Mouse (Mus musculus) CH12.LX (cell line): ENCODE measurements at regions not wholly inside any gene's neighbourhood (a gene's known extent, or its start where the extent isn't known, plus 50 kb on each side); places are given as distances from the start of the nearest gene placed in this dataset.

Source experiments
- DNase-seq: peaks from one replicate; pipeline ENCODE4 v3.0.0-alpha.2; 2013; ENCODE audit errors: extremely low read depth
- H3K27ac ChIP-seq: 2 replicates; pipeline ENCODE4 v1.5.1; 2012; ENCODE audit warnings: low read depth, mild to moderate bottlenecking, control low read depth, moderate library complexity; ENCODE audit not compliant: insufficient read depth
- H3K27me3 ChIP-seq: replicated peaks from 2 replicates; pipeline ENCODE3; 2012; ENCODE audit warnings: inconsistent platforms
- H3K36me3 ChIP-seq, 2 experiments: replicated peaks in 1 of 2; 2 replicates each; pipeline versions ENCODE3 to v1.6.1; 2012; ENCODE audit warnings: inconsistent platforms in 1 of 2, low read length in 1 of 2, mild to moderate bottlenecking in 1 of 2, mixed read lengths in 1 of 2, moderate library complexity in 1 of 2; ENCODE audit not compliant: control insufficient read depth in 1 of 2, insufficient read depth in 1 of 2
- H3K4me1 ChIP-seq, 2 experiments: 2 replicates each; pipeline ENCODE4 v1.6.1; 2012; ENCODE audit warnings: inconsistent platforms in 1 of 2, moderate library complexity in 1 of 2; ENCODE audit not compliant: insufficient read depth in 2 of 2, control insufficient read depth in 1 of 2
- H3K4me2 ChIP-seq: 2 replicates; pipeline ENCODE4 v1.6.1; 2012; ENCODE audit warnings: low read depth, mild to moderate bottlenecking, control low read depth; ENCODE audit not compliant: poor library complexity, insufficient read depth, severe bottlenecking
- H3K4me3 ChIP-seq, 3 experiments: fragments of 150-350 bp in 1 of 3; sonication (generic) in 1 of 3; replicated peaks in 1 of 3; 2 replicates each; pipeline versions ENCODE3 to v1.5.1; 2011 to 2012; ENCODE audit warnings: low read depth in 2 of 3, low read length in 2 of 3, mild to moderate bottlenecking in 2 of 3, moderate library complexity in 2 of 3, control low read depth in 1 of 3, improper control_type of control experiment in 1 of 3, inconsistent platforms in 1 of 3, mixed read lengths in 1 of 3; ENCODE audit not compliant: poor library complexity in 1 of 3
- H3K79me2 ChIP-seq: replicated peaks from 2 replicates; pipeline ENCODE4 v1.6.1; 2012; ENCODE audit warnings: mild to moderate bottlenecking, moderate library complexity; ENCODE audit not compliant: control insufficient read depth, poor library complexity, insufficient read depth, severe bottlenecking; ENCODE audit errors: extremely low read depth
- H3K9ac ChIP-seq: 2 replicates; pipeline ENCODE4 v1.6.1; 2012; ENCODE audit warnings: low read depth, mild to moderate bottlenecking, control low read depth, moderate library complexity; ENCODE audit not compliant: insufficient read depth
- H3K9me3 ChIP-seq: replicated peaks from 2 replicates; pipeline ENCODE3; 2012; ENCODE audit warnings: low read length, inconsistent platforms, mixed read lengths
- BHLHE40 ChIP-seq: IDR thresholded peaks from 2 replicates; pipeline ENCODE4 v1.6.1; 2011; ENCODE audit warnings: mild to moderate bottlenecking, low read depth, low read length, improper control_type of control experiment
- CHD1 ChIP-seq: IDR thresholded peaks from 2 replicates; pipeline ENCODE4 v1.6.1; 2012; ENCODE audit warnings: low read depth, low read length, improper control_type of control experiment, inconsistent platforms
- CHD2 ChIP-seq: IDR thresholded peaks from 2 replicates; pipeline ENCODE4 v1.6.1; 2011; ENCODE audit warnings: low read length, improper control_type of control experiment
- CTCF ChIP-seq, 2 experiments: IDR thresholded peaks in 1 of 2; conservative IDR thresholded peaks in 1 of 2; 2 replicates each; pipeline ENCODE4 v1.5.1; 2011 to 2012; ENCODE audit warnings: low read depth in 2 of 2, low read length in 2 of 2, improper control_type of control experiment in 1 of 2, inconsistent platforms in 1 of 2, mild to moderate bottlenecking in 1 of 2, moderate library complexity in 1 of 2
- E2F4 ChIP-seq: IDR thresholded peaks from 2 replicates; pipeline ENCODE4 v1.6.1; 2011; ENCODE audit warnings: low read depth, low read length, improper control_type of control experiment; ENCODE audit not compliant: insufficient replicate concordance
- ELF1 ChIP-seq: IDR thresholded peaks from 2 replicates; pipeline ENCODE4 v1.6.1; 2014; ENCODE audit warnings: low read depth, mild to moderate bottlenecking, inconsistent platforms, low read length, improper control_type of control experiment
- EP300 ChIP-seq: IDR thresholded peaks from 2 replicates; pipeline ENCODE4 v1.6.1; 2011; ENCODE audit warnings: low read length, improper control_type of control experiment
- GABPA ChIP-seq: IDR thresholded peaks from 2 replicates; pipeline ENCODE4 v1.6.1; 2012; ENCODE audit warnings: low read depth, low read length, improper control_type of control experiment, inconsistent platforms; ENCODE audit not compliant: insufficient replicate concordance
- HCFC1 ChIP-seq: IDR thresholded peaks from 2 replicates; pipeline ENCODE4 v1.6.1; 2012; ENCODE audit warnings: low read depth, mild to moderate bottlenecking, inconsistent platforms, low read length, improper control_type of control experiment
- IRF4 ChIP-seq: IDR thresholded peaks from 2 replicates; pipeline ENCODE4 v1.6.1; 2014; ENCODE audit warnings: low read depth, mild to moderate bottlenecking, inconsistent platforms, low read length, improper control_type of control experiment
- JUN ChIP-seq: IDR thresholded peaks from 2 replicates; pipeline ENCODE4 v1.6.1; 2011; ENCODE audit warnings: low read depth, mild to moderate bottlenecking, low read length, improper control_type of control experiment, moderate library complexity; ENCODE audit not compliant: insufficient read depth
- JUND ChIP-seq: conservative IDR thresholded peaks from 2 replicates; pipeline ENCODE4 v1.6.1; 2011; ENCODE audit warnings: low read depth, low read length, improper control_type of control experiment
- MAX ChIP-seq: IDR thresholded peaks from 2 replicates; pipeline ENCODE4 v1.6.1; 2011; ENCODE audit warnings: low read length, improper control_type of control experiment
- MEF2A ChIP-seq: IDR thresholded peaks from 2 replicates; pipeline ENCODE4 v1.6.1; 2014; ENCODE audit warnings: low read depth, mild to moderate bottlenecking, inconsistent platforms, low read length, improper control_type of control experiment, borderline replicate concordance
- NELFE ChIP-seq: IDR thresholded peaks from 2 replicates; pipeline ENCODE4 v1.6.1; 2011; ENCODE audit warnings: low read depth, low read length, improper control_type of control experiment
- NRF1 ChIP-seq: IDR thresholded peaks from 2 replicates; pipeline ENCODE4 v1.6.1; 2014; ENCODE audit warnings: low read depth, mild to moderate bottlenecking, inconsistent platforms, low read length, improper control_type of control experiment, moderate library complexity
- PAX5 ChIP-seq: IDR thresholded peaks from 2 replicates; pipeline ENCODE4 v1.6.1; 2012; ENCODE audit warnings: low read length, inconsistent platforms, mixed read lengths
- POLR2A ChIP-seq: IDR thresholded peaks from 2 replicates; pipeline ENCODE4 v1.6.1; 2011; ENCODE audit warnings: low read depth, mild to moderate bottlenecking, improper control_type of control experiment, low read length
- RAD21 ChIP-seq: IDR thresholded peaks from 2 replicates; pipeline ENCODE4 v1.6.1; 2011; ENCODE audit warnings: low read depth, mild to moderate bottlenecking, low read length, improper control_type of control experiment, moderate library complexity
- RCOR1 ChIP-seq: conservative IDR thresholded peaks from 2 replicates; pipeline ENCODE4 v1.6.1; 2012; ENCODE audit warnings: low read depth, mild to moderate bottlenecking, inconsistent platforms, low read length, improper control_type of control experiment
- SIN3A ChIP-seq: IDR thresholded peaks from 2 replicates; pipeline ENCODE4 v1.6.1; 2012; ENCODE audit warnings: low read length, improper control_type of control experiment, inconsistent platforms
- SMC3 ChIP-seq: IDR thresholded peaks from 2 replicates; pipeline ENCODE4 v1.6.1; 2011; ENCODE audit warnings: low read depth, low read length, improper control_type of control experiment
- TCF12 ChIP-seq: IDR thresholded peaks from 2 replicates; pipeline ENCODE4 v1.6.1; 2014; ENCODE audit warnings: low read depth, mild to moderate bottlenecking, inconsistent platforms, low read length, improper control_type of control experiment
- UBTF ChIP-seq: IDR thresholded peaks from 2 replicates; pipeline ENCODE4 v1.6.1; 2012; ENCODE audit warnings: low read depth, mild to moderate bottlenecking, inconsistent platforms, low read length, improper control_type of control experiment, moderate library complexity
- USF2 ChIP-seq: conservative IDR thresholded peaks from 2 replicates; pipeline ENCODE4 v1.6.1; 2011; ENCODE audit warnings: low read depth, low read length, improper control_type of control experiment
- ZC3H11A ChIP-seq: IDR thresholded peaks from 2 replicates; pipeline ENCODE4 v1.6.1; 2012; ENCODE audit warnings: low read depth, mild to moderate bottlenecking, inconsistent platforms, low read length, improper control_type of control experiment
- ZMIZ1 ChIP-seq: IDR thresholded peaks from 2 replicates; pipeline ENCODE4 v1.6.1; 2012; ENCODE audit warnings: low read depth, mild to moderate bottlenecking, inconsistent platforms, low read length, improper control_type of control experiment
- ZNF384 ChIP-seq: IDR thresholded peaks from 2 replicates; pipeline ENCODE4 v1.6.1; 2012; ENCODE audit warnings: low read depth, low read length, improper control_type of control experiment, inconsistent platforms
- dilution Hi-C: fragments of 300-500 bp; cut with MboI; formaldehyde crosslinking; loops from 2 replicates; pipeline ENCODE4 v1.14.3; 2020; ENCODE audit warnings: low sequenced_read_pairs; ENCODE audit not compliant: extremely low pct_unique_long_range_greater_than_20kb, extremely low pct_ligation_motif_present
- in situ Hi-C: fragments of 300-500 bp; cut with MboI; formaldehyde crosslinking; loops from 3 replicates; pipeline ENCODE4 v1.14.3; 2019; ENCODE audit warnings: low sequenced_read_pairs, low pct_ligation_motif_present, low pct_unique_long_range_greater_than_20kb, mixed read lengths

DNA sequence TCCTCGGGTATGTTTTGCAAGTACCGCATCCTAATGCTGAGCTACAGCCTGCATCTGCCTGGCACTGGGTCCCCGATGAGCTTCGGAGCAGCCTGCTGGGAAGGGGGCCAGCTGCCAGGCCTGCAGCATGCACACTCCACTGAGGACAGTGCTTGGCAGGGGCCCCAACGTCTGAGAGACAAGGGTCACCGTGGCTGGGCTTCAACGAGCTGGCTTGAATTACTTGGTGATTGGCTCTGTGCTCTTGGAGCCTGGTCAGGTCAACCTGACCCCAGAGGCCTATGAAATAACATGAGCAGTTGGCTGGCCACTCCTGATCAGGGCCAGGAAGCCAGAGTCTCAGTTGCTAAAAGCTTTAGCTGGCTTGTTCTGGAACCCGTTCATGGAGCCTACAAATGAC is 227.5 kb downstream of the Rybp start:
- no peaks in the 10 kb centered on the region for H3K9me3 ChIP-seq
- no peaks in the 10 kb centered on the region for H3K36me3 ChIP-seq
- H3K27me3 ChIP-seq, result no peaks in the 10 kb centered on the region
- no peak overlapping the region for H3K4me3 ChIP-seq
- H3K79me2 ChIP-seq, result no peaks in the 10 kb centered on the region
- H3K9ac ChIP-seq, result no peak overlapping the region
- peaks cover 2 to 4% of the 10 kb centered on the region in 2 experiments; a peak in 2 of 4 replicates for H3K4me1 ChIP-seq
- dilution Hi-C loops (no loop called here), in situ Hi-C loops (no loop called here)
- DNase-seq, result no peak
- no peak overlapping the region for H3K27ac ChIP-seq
- H3K4me2 ChIP-seq, result no peak overlapping the region
- no peak for TF ChIP-seq RAD21
- no peak for TF ChIP-seq JUN
- no peak for TF ChIP-seq CHD2
- no peak for TF ChIP-seq HCFC1
- TF ChIP-seq ELF1, result no peak
- no peak for TF ChIP-seq USF2
- no peak for TF ChIP-seq NELFE
- no peak for TF ChIP-seq UBTF
- TF ChIP-seq SMC3, result no peak
- no peak for TF ChIP-seq MAX
- TF ChIP-seq TCF12, result no peak
- TF ChIP-seq PAX5, result no peak
- TF ChIP-seq ZC3H11A, result no peak
- no peak for TF ChIP-seq CHD1
- TF ChIP-seq IRF4, result no peak
- TF ChIP-seq E2F4, result no peak
- no peak for TF ChIP-seq GABPA
- no peak for TF ChIP-seq ZNF384
- TF ChIP-seq RCOR1, result no peak

DNA sequence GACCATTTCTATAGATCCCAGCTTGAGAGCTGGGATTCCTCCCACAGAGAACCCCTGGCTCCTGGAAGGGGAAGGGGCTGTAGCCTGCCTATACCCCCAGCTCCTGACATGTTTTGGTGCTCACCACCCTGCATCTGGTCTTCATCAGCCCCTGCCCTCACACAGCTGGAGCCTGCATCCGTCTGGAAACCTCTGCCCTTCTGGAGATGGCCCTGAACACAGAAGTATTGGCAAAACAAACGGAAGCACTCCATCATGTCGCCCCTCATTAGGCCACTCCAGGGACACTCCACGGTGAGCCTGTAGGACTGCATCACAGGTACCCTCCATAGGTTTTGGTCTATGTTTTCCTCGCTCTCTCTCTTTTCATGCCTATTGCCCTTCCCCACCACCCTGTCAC is 231.3 kb downstream of the Rybp start:
- no peak overlapping the region for H3K4me3 ChIP-seq
- dilution Hi-C loops (no loop called here), in situ Hi-C loops (no loop called here)
- no peaks in the 10 kb centered on the region for H3K4me1 ChIP-seq
- no peaks in the 10 kb centered on the region for H3K79me2 ChIP-seq
- TF ChIP-seq BHLHE40, result no peak
- TF ChIP-seq ZMIZ1, result no peak
- no peak for TF ChIP-seq JUN
- no peak for TF ChIP-seq HCFC1
- no peak for TF ChIP-seq CTCF (conservative IDR thresholded peaks at IDR 0.05 in 1 of 2, IDR thresholded peaks at IDR 0.05 in 1 of 2; ENCODE audit: low read depth in 2 of 2, low read length in 2 of 2)
- no peak for TF ChIP-seq ZC3H11A
- TF ChIP-seq E2F4, result no peak
- TF ChIP-seq TCF12, result no peak
- no peak for TF ChIP-seq NRF1
- no peak for TF ChIP-seq PAX5
- TF ChIP-seq POLR2A, result no peak
- no peak for TF ChIP-seq SIN3A
- no peak for TF ChIP-seq JUND
- no peak for TF ChIP-seq MEF2A
- TF ChIP-seq GABPA, result no peak
- no peak for TF ChIP-seq EP300
- no peak for DNase-seq
- H3K9me3 ChIP-seq, result no peaks in the 10 kb centered on the region
- no peak overlapping the region for H3K27ac ChIP-seq
- no peaks in the 10 kb centered on the region for H3K27me3 ChIP-seq
- no peak overlapping the region for H3K4me2 ChIP-seq
- no peak overlapping the region for H3K9ac ChIP-seq
- no peaks in the 10 kb centered on the region for H3K36me3 ChIP-seq
